Mouse (Mus musculus): Measurements from ENCODE around the gene Lgi1. TPM values are rescaled to one million over a fixed set of nuclear protein-coding genes. Genes with fewer than 3 reads are reported as not detected.

Lgi1 gene
- polyA plus RNA-seq, 1 experiment from 2014 or later: 8.8 TPM

- DNase-seq (ENCODE audit: low spot score): no peak
- ATAC-seq: no peak
- no peaks in the 10 kb centered on the region for H3K4me1 ChIP-seq (ENCODE audit: control insufficient read depth, insufficient read depth, low read length)
- H3K27me3 ChIP-seq (replicated peaks; ENCODE audit: control insufficient read depth, insufficient read depth, low read length): no peaks in the 10 kb centered on the region
- no peak overlapping the region for H3K27ac ChIP-seq (ENCODE audit: low read depth, low read length)
- H3K4me2 ChIP-seq (ENCODE audit: low read length): no peak overlapping the region
- 5% methylated on average over 4 of the region's 4 CpGs for WGBS
- H3K9me3 ChIP-seq (replicated peaks; ENCODE audit: control insufficient read depth, low read length): no peaks in the 10 kb centered on the region
- no peak overlapping the region for H3K9ac ChIP-seq (ENCODE audit: low read length)
- no peaks in the 10 kb centered on the region for H3K36me3 ChIP-seq (ENCODE audit: control insufficient read depth, insufficient read depth, low read length)
- H3K4me3 ChIP-seq (ENCODE audit: low read depth, low read length): no peak overlapping the region
Observed at GRCm38 (mm10) chr19:38327002-38327401, 62.7 kb downstream of the Lgi1 start.

- WGBS: 95% methylated on average over 7 of the region's 7 CpGs
- no peak for DNase-seq (ENCODE audit: low spot score)
- no peak for ATAC-seq
Observed at GRCm38 (mm10) chr19:38328010-38328409, 63.7 kb downstream of the Lgi1 start.

GRCm38 (mm10) chr19:38329257-38329656, 64.9 kb downstream of the Lgi1 start:
- no peak overlapping the region for H3K27ac ChIP-seq (ENCODE audit: low read depth, low read length)
- no peaks in the 10 kb centered on the region for H3K36me3 ChIP-seq (ENCODE audit: control insufficient read depth, insufficient read depth, low read length)
- no peak overlapping the region for H3K4me3 ChIP-seq (ENCODE audit: low read depth, low read length)
- no peaks in the 10 kb centered on the region for H3K27me3 ChIP-seq (replicated peaks; ENCODE audit: control insufficient read depth, insufficient read depth, low read length)
- no peaks in the 10 kb centered on the region for H3K9me3 ChIP-seq (replicated peaks; ENCODE audit: control insufficient read depth, low read length)
- no peak overlapping the region for H3K4me2 ChIP-seq (ENCODE audit: low read length)
- no peak for DNase-seq (ENCODE audit: low spot score)
- no peak for ATAC-seq
- WGBS: 95% methylated on average over 5 of the region's 5 CpGs
- H3K9ac ChIP-seq (ENCODE audit: low read length): no peak overlapping the region
- H3K4me1 ChIP-seq (ENCODE audit: control insufficient read depth, insufficient read depth, low read length): no peaks in the 10 kb centered on the region

More at GRCm38 (mm10) chr19:38328010-38328409, 63.7 kb downstream of the Lgi1 start:
- no peaks in the 10 kb centered on the region for H3K36me3 ChIP-seq (ENCODE audit: control insufficient read depth, insufficient read depth, low read length)
- no peak overlapping the region for H3K4me3 ChIP-seq (ENCODE audit: low read depth, low read length)
- no peak overlapping the region for H3K27ac ChIP-seq (ENCODE audit: low read depth, low read length)
- H3K27me3 ChIP-seq (replicated peaks; ENCODE audit: control insufficient read depth, insufficient read depth, low read length): no peaks in the 10 kb centered on the region
- H3K9ac ChIP-seq (ENCODE audit: low read length): no peak overlapping the region
- H3K4me2 ChIP-seq (ENCODE audit: low read length): no peak overlapping the region
- H3K4me1 ChIP-seq (ENCODE audit: control insufficient read depth, insufficient read depth, low read length): no peaks in the 10 kb centered on the region
- no peaks in the 10 kb centered on the region for H3K9me3 ChIP-seq (replicated peaks; ENCODE audit: control insufficient read depth, low read length)

- Histone ChIP-seq H3K9me3 (replicated peaks; ENCODE audit: control insufficient read depth, low read length) (no peaks in the 10 kb centered on the region), H3K4me1 (ENCODE audit: control insufficient read depth, insufficient read depth, low read length) (no peaks in the 10 kb centered on the region), H3K9ac (ENCODE audit: low read length) (no peak overlapping the region), H3K4me3 (ENCODE audit: low read depth, low read length) (no peak overlapping the region), H3K27me3 (replicated peaks; ENCODE audit: control insufficient read depth, insufficient read depth, low read length) (no peaks in the 10 kb centered on the region), H3K27ac (ENCODE audit: low read depth, low read length) (no peak overlapping the region), H3K4me2 (ENCODE audit: low read length) (no peak overlapping the region), H3K36me3 (ENCODE audit: control insufficient read depth, insufficient read depth, low read length) (no peaks in the 10 kb centered on the region)
- 84% methylated on average over 1 of the region's 1 CpGs for WGBS
- DNase-seq (ENCODE audit: low spot score) (no peak), ATAC-seq (no peak)
Observed at GRCm38 (mm10) chr19:38331072-38331471, 66.7 kb downstream of the Lgi1 start.

GRCm38 (mm10) chr19:38332245-38332644, 67.9 kb downstream of the Lgi1 start:
- Histone ChIP-seq H3K27ac (ENCODE audit: low read depth, low read length) (no peak overlapping the region), H3K4me2 (ENCODE audit: low read length) (no peak overlapping the region), H3K4me1 (ENCODE audit: control insufficient read depth, insufficient read depth, low read length) (no peaks in the 10 kb centered on the region), H3K9ac (ENCODE audit: low read length) (no peak overlapping the region), H3K9me3 (replicated peaks; ENCODE audit: control insufficient read depth, low read length) (no peaks in the 10 kb centered on the region), H3K27me3 (replicated peaks; ENCODE audit: control insufficient read depth, insufficient read depth, low read length) (no peaks in the 10 kb centered on the region), H3K4me3 (ENCODE audit: low read depth, low read length) (no peak overlapping the region), H3K36me3 (ENCODE audit: control insufficient read depth, insufficient read depth, low read length) (no peaks in the 10 kb centered on the region)
- DNase-seq (ENCODE audit: low spot score) (no peak), ATAC-seq (no peak)
- 75% methylated on average over 2 of the region's 2 CpGs for WGBS

- WGBS: 54% methylated on average over 3 of the region's 3 CpGs
Observed at GRCm38 (mm10) chr19:38332820-38333219, 68.5 kb downstream of the Lgi1 start.

GRCm38 (mm10) chr19:38336553-38336952, 72.2 kb downstream of the Lgi1 start:
- Histone ChIP-seq H3K27me3 (replicated peaks; ENCODE audit: control insufficient read depth, insufficient read depth, low read length) (no peaks in the 10 kb centered on the region), H3K9me3 (replicated peaks; ENCODE audit: control insufficient read depth, low read length) (no peaks in the 10 kb centered on the region), H3K4me1 (ENCODE audit: control insufficient read depth, insufficient read depth, low read length) (no peaks in the 10 kb centered on the region), H3K4me3 (ENCODE audit: low read depth, low read length) (no peak overlapping the region), H3K36me3 (ENCODE audit: control insufficient read depth, insufficient read depth, low read length) (no peaks in the 10 kb centered on the region), H3K4me2 (ENCODE audit: low read length) (no peak overlapping the region), H3K9ac (ENCODE audit: low read length) (no peak overlapping the region), H3K27ac (ENCODE audit: low read depth, low read length) (no peak overlapping the region)
- no peak for DNase-seq (ENCODE audit: low spot score)
- 85% methylated on average over 3 of the region's 3 CpGs for WGBS
- no peak for ATAC-seq

More at GRCm38 (mm10) chr19:38332820-38333219, 68.5 kb downstream of the Lgi1 start:
- H3K27ac ChIP-seq (ENCODE audit: low read depth, low read length): no peak overlapping the region
- no peak overlapping the region for H3K4me2 ChIP-seq (ENCODE audit: low read length)
- no peaks in the 10 kb centered on the region for H3K4me1 ChIP-seq (ENCODE audit: control insufficient read depth, insufficient read depth, low read length)
- H3K4me3 ChIP-seq (ENCODE audit: low read depth, low read length): no peak overlapping the region
- DNase-seq (ENCODE audit: low spot score): no peak
- H3K9me3 ChIP-seq (replicated peaks; ENCODE audit: control insufficient read depth, low read length): no peaks in the 10 kb centered on the region
- H3K9ac ChIP-seq (ENCODE audit: low read length): no peak overlapping the region
- no peaks in the 10 kb centered on the region for H3K36me3 ChIP-seq (ENCODE audit: control insufficient read depth, insufficient read depth, low read length)
- H3K27me3 ChIP-seq (replicated peaks; ENCODE audit: control insufficient read depth, insufficient read depth, low read length): no peaks in the 10 kb centered on the region
- ATAC-seq: no peak

GRCm38 (mm10) chr19:38337332-38337731, 73.0 kb downstream of the Lgi1 start:
- Histone ChIP-seq H3K36me3 (ENCODE audit: control insufficient read depth, insufficient read depth, low read length) (no peaks in the 10 kb centered on the region), H3K9me3 (replicated peaks; ENCODE audit: control insufficient read depth, low read length) (no peaks in the 10 kb centered on the region), H3K4me1 (ENCODE audit: control insufficient read depth, insufficient read depth, low read length) (no peaks in the 10 kb centered on the region), H3K4me3 (ENCODE audit: low read depth, low read length) (no peak overlapping the region), H3K27me3 (replicated peaks; ENCODE audit: control insufficient read depth, insufficient read depth, low read length) (no peaks in the 10 kb centered on the region), H3K27ac (ENCODE audit: low read depth, low read length) (no peak overlapping the region), H3K9ac (ENCODE audit: low read length) (no peak overlapping the region), H3K4me2 (ENCODE audit: low read length) (no peak overlapping the region)
- DNase-seq (ENCODE audit: low spot score) (no peak), ATAC-seq (no peak)
- WGBS: 93% methylated on average over 3 of the region's 3 CpGs

GRCm38 (mm10) chr19:38339734-38340133, 75.4 kb downstream of the Lgi1 start:
- Histone ChIP-seq H3K27me3 (replicated peaks; ENCODE audit: control insufficient read depth, insufficient read depth, low read length) (no peaks in the 10 kb centered on the region), H3K9me3 (replicated peaks; ENCODE audit: control insufficient read depth, low read length) (no peaks in the 10 kb centered on the region), H3K27ac (ENCODE audit: low read depth, low read length) (no peak overlapping the region), H3K9ac (ENCODE audit: low read length) (no peak overlapping the region), H3K4me2 (ENCODE audit: low read length) (no peak overlapping the region), H3K4me3 (ENCODE audit: low read depth, low read length) (no peak overlapping the region), H3K36me3 (ENCODE audit: control insufficient read depth, insufficient read depth, low read length) (no peaks in the 10 kb centered on the region), H3K4me1 (ENCODE audit: control insufficient read depth, insufficient read depth, low read length) (no peaks in the 10 kb centered on the region)
- WGBS: 41% methylated on average over 3 of the region's 3 CpGs
- ATAC-seq: no peak
- no peak for DNase-seq (ENCODE audit: low spot score)

Data from forebrain, embryonic 14.5 days (tissue).